Mouse (Mus musculus): ENCODE measurements at regions not wholly inside any gene's neighbourhood (a gene's known extent, or its start where the extent isn't known, plus 50 kb on each side); places are given as distances from the start of the nearest gene placed in this dataset.

DNA sequence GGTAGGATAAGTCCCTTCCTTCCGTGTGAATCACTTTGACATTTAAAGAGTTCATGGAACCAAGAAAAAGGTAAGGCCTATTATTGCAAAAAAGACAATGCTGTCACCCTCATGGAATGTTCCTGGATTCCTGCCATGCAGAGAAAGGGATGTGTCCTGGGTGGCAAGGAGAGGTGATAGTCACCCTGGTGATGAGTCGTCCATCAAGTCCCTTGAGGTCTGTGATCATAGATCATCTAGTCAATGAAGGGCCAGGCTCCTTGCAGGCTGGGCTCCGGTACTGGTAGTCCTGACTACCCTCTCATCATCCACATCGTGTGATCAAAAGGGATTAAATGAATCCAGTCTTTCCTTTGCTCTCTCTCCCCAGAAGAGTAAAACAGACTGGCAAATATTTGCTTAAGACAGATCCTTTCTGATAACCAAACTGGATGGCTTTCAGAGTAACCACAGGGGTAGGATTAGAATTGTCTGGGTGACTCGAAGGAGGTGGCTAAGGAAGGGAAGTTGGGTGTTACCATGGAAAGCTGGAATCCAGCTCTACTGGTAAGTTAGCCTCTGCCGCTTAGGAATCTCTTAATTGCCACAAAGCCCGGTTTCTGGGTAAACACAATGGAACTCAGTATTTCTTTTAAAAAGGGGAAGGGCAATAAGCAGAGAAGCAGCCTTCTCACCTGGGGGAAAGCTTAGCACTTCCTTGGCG is 253.2 kb downstream of the Ikzf2 start:
- no peak overlapping the region for H3K4me3 ChIP-seq (replicated peaks in 1 of 3; ENCODE audit: low read depth in 2 of 3, low read length in 2 of 3, poor library complexity in 1 of 3)
- H3K79me2 ChIP-seq (replicated peaks; ENCODE audit: control insufficient read depth, extremely low read depth, insufficient read depth, poor library complexity, severe bottlenecking) = no peaks in the 10 kb centered on the region
- TF ChIP-seq USF2 (conservative IDR thresholded peaks at IDR 0.05; ENCODE audit: low read depth, low read length) = no peak
- no peak for TF ChIP-seq JUND (conservative IDR thresholded peaks at IDR 0.05; ENCODE audit: low read depth, low read length)
- TF ChIP-seq ETS1 (conservative IDR thresholded peaks at IDR 0.05; ENCODE audit: low read depth, low read length) = no peak
- no peak for TF ChIP-seq MXI1 (IDR thresholded peaks at IDR 0.05; ENCODE audit: low read depth, low read length)
- TF ChIP-seq TCF12 (IDR thresholded peaks at IDR 0.05; ENCODE audit: low read depth, low read length) = no peak
- TF ChIP-seq GABPA (IDR thresholded peaks at IDR 0.05; ENCODE audit: insufficient replicate concordance, low read depth, low read length) = no peak
- no peak for TF ChIP-seq RCOR1 (conservative IDR thresholded peaks at IDR 0.05; ENCODE audit: low read depth, low read length)
- TF ChIP-seq EP300 (IDR thresholded peaks at IDR 0.05; ENCODE audit: low read length) = no peak
- no peak for TF ChIP-seq MEF2A (IDR thresholded peaks at IDR 0.05; ENCODE audit: borderline replicate concordance, low read depth, low read length)
- no peak for TF ChIP-seq CHD2 (IDR thresholded peaks at IDR 0.05; ENCODE audit: low read length)
- TF ChIP-seq ZNF384 (IDR thresholded peaks at IDR 0.05; ENCODE audit: low read depth, low read length) = no peak
- no peak overlapping the region for H3K9ac ChIP-seq (ENCODE audit: insufficient read depth, low read depth)
- no peaks in the 10 kb centered on the region; a peak in 1 of 4 replicates for H3K4me1 ChIP-seq (ENCODE audit: control insufficient read depth in 1 of 2, insufficient read depth in 2 of 2)
- H3K27ac ChIP-seq (ENCODE audit: insufficient read depth, low read depth) = no peak overlapping the region
- no peaks in the 10 kb centered on the region for H3K36me3 ChIP-seq (replicated peaks in 1 of 2; ENCODE audit: control insufficient read depth in 1 of 2, insufficient read depth in 1 of 2, low read length in 1 of 2)
- DNase-seq (ENCODE audit: extremely low read depth) = no peak
- no peaks in the 10 kb centered on the region for H3K9me3 ChIP-seq (replicated peaks; ENCODE audit: low read length)
- in situ Hi-C loops (cut with MboI; ENCODE audit: low pct_ligation_motif_present, low pct_unique_long_range_greater_than_20kb, low sequenced_read_pairs) (no loop called here), dilution Hi-C loops (cut with MboI; ENCODE audit: extremely low pct_ligation_motif_present, extremely low pct_unique_long_range_greater_than_20kb, low sequenced_read_pairs) (no loop called here)
- no peak overlapping the region for H3K4me2 ChIP-seq (ENCODE audit: insufficient read depth, low read depth, poor library complexity, severe bottlenecking)
- H3K27me3 ChIP-seq (replicated peaks) = no peaks in the 10 kb centered on the region

DNA sequence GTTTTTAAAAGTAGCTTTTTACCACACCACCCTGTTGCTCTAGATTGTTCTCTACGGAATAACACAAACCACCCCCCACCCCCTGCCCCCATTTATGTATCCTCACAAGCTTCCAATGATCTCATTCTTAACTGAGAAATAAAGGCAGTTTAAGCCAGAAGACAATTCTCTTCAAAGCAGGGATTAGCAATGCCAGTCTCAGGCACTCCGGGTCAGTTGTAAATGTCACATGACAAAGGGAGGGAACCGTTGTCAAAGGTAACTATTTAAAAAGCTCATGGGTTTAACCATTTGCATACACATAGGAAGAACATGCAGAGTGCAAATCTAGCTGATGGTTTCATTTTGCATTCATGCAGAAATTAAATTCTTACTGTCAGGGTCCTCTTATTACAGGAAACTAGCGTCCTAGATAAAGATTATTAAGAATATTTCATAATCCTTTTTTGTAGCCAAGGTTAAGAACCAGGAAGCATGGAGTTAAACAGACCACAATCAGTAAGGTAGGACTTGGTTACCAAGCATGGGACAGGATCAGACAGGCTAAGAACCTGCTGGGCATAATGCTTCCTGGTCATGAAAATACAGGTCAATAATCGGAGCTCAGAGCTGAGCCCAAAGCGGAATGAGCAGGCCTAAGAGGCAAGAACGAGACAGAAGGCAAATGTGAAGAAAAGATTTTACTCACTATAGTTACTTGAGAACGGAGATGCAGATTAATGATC is 256.2 kb downstream of the Ikzf2 start:
- H3K79me2 ChIP-seq (replicated peaks; ENCODE audit: control insufficient read depth, extremely low read depth, insufficient read depth, poor library complexity, severe bottlenecking) = no peaks in the 10 kb centered on the region
- DNase-seq (ENCODE audit: extremely low read depth) = no peak
- no peaks in the 10 kb centered on the region for H3K36me3 ChIP-seq (replicated peaks in 1 of 2; ENCODE audit: control insufficient read depth in 1 of 2, insufficient read depth in 1 of 2, low read length in 1 of 2)
- no peaks in the 10 kb centered on the region for H3K27me3 ChIP-seq (replicated peaks)
- dilution Hi-C loops (cut with MboI; ENCODE audit: extremely low pct_ligation_motif_present, extremely low pct_unique_long_range_greater_than_20kb, low sequenced_read_pairs) = no loop called here
- H3K4me1 ChIP-seq (ENCODE audit: control insufficient read depth in 1 of 2, insufficient read depth in 2 of 2) = no peaks in the 10 kb centered on the region; a peak in 1 of 4 replicates
- H3K27ac ChIP-seq (ENCODE audit: insufficient read depth, low read depth) = no peak overlapping the region
- H3K9me3 ChIP-seq (replicated peaks; ENCODE audit: low read length) = no peaks in the 10 kb centered on the region
- H3K4me3 ChIP-seq (replicated peaks in 1 of 3; ENCODE audit: low read depth in 2 of 3, low read length in 2 of 3, poor library complexity in 1 of 3) = no peak overlapping the region
- no peak overlapping the region for H3K9ac ChIP-seq (ENCODE audit: insufficient read depth, low read depth)
- H3K4me2 ChIP-seq (ENCODE audit: insufficient read depth, low read depth, poor library complexity, severe bottlenecking) = no peak overlapping the region
- TF ChIP-seq E2F4 (IDR thresholded peaks at IDR 0.05; ENCODE audit: insufficient replicate concordance, low read depth, low read length) (no peak), ZNF384 (IDR thresholded peaks at IDR 0.05; ENCODE audit: low read depth, low read length) (no peak), GABPA (IDR thresholded peaks at IDR 0.05; ENCODE audit: insufficient replicate concordance, low read depth, low read length) (no peak), UBTF (IDR thresholded peaks at IDR 0.05; ENCODE audit: low read depth, low read length) (no peak), PAX5 (IDR thresholded peaks at IDR 0.05; ENCODE audit: low read length) (no peak), NELFE (IDR thresholded peaks at IDR 0.05; ENCODE audit: low read depth, low read length) (no peak), MAZ (IDR thresholded peaks at IDR 0.05; ENCODE audit: low read depth, low read length) (no peak), JUND (conservative IDR thresholded peaks at IDR 0.05; ENCODE audit: low read depth, low read length) (no peak), POLR2A (IDR thresholded peaks at IDR 0.05; ENCODE audit: low read depth, low read length) (no peak), TBP (conservative IDR thresholded peaks at IDR 0.05; ENCODE audit: low read depth, low read length) (no peak), POLR2AphosphoS2 (IDR thresholded peaks at IDR 0.05; ENCODE audit: low read depth, low read length) (no peak)
- in situ Hi-C loops (cut with MboI; ENCODE audit: low pct_ligation_motif_present, low pct_unique_long_range_greater_than_20kb, low sequenced_read_pairs) = no loop called here
